Mouse (Mus musculus): ENCODE measurements around the gene Dlk2.

Dlk2 gene

GRCm38 (mm10) chr17:46273803-46274236 lies 23.4 kb upstream of the Dlk2 start:
- DNase-seq (ENCODE audit: inconsistent ontology term): peak; percentile 95

DNA sequence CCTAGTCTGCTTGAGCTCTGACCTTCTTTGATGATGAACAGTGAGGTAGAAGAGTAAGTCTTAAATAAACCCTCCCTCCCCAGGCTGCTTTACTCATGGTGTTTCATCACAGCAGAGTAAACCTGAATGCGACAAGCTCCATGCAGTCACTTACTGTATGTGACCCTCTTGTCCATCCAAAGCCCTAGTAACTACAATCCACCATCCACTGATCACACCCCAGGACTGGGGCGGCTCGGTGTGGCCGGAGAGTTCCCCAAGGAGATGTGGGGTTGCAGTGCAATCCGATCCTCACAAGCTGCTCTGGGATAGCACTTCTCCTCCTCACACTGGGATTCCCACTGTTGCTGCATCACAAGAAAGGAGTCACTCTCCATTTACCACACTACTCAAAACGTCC lies 22.8 kb upstream of the Dlk2 start:
- no peak for DNase-seq (ENCODE audit: inconsistent ontology term)

GRCm38 (mm10) chr17:46275034-46275433 lies 22.2 kb upstream of the Dlk2 start:
- no peak for DNase-seq (ENCODE audit: inconsistent ontology term)

- DNase-seq (ENCODE audit: inconsistent ontology term): no peak
These were observed 21.7 kb upstream of the Dlk2 start for GRCm38 (mm10) chr17:46275506-46275905.

DNA sequence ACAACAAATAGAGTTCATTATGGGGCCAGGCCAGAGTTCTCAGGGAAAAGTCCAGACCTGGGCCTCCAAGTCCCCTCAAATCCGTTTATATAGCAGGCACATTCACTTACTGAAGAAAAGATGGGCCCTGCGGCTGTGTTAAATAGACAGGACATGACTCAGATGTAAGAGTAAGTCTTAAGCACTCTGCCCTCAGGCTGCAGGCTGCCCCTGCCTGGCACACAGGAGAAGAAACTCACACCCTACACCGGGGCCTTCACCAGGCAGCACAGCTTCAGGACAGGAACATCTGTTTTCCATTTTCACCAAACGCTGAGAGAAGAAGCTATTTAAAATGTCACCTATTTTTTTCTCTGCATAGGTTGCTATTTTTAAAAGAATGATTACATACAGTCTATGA lies 19.6 kb upstream of the Dlk2 start:
- DNase-seq (ENCODE audit: inconsistent ontology term): no peak

GRCm38 (mm10) chr17:46278011-46278765 lies 19.0 kb upstream of the Dlk2 start:
- DNase-seq (ENCODE audit: inconsistent ontology term): no peak

GRCm38 (mm10) chr17:46282483-46283123 lies 14.6 kb upstream of the Dlk2 start, which contains the start of gene Tjap1:
Gene Tjap1 (minus strand): TSS chr17:46283026.
- DNase-seq (ENCODE audit: inconsistent ontology term): peak; percentile 96

DNA sequence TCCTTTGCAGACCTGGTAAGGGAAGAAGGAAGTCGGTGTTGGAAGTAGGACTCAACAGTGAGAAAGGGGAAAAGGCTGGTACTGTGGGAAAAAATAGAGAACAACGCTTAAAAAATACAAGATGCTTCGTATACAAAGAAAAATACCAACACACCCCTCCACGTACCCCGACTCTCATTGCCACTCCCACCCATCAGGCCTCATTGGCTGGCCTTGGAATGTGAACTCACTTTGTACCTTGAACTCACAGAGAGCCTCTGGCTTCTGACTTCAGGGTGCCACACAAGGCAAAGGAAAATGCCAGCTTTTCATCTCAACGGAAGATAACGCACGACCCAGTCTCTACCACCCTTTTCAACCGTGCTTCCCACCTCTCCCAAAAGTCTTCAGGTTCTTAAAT lies 14.1 kb upstream of the Dlk2 start:
- no peak for DNase-seq (ENCODE audit: inconsistent ontology term)

GRCm38 (mm10) chr17:46283911-46284310 lies 13.3 kb upstream of the Dlk2 start:
- no peak for DNase-seq (ENCODE audit: inconsistent ontology term)

- no peak for DNase-seq (ENCODE audit: inconsistent ontology term)
These were observed 12.6 kb upstream of the Dlk2 start for GRCm38 (mm10) chr17:46284653-46285052.

DNA sequence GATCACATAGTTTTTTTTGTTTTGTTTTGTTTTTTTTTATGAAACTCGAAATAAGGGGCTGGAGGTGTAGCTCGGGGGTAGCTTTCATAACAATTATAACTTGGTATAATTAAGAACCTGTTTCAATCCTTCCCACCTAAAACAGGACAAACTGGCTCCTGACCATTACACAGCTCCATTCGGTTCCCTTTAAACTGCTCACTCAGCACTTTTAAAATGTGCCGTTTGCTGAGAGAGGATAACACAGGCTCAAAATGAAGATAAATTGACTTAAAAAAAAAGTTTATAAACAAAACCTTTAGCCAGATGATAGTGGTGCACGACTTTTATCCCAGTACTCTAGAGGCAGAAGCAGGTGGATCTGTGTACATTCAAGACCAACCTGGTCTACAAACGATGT lies 11.8 kb upstream of the Dlk2 start:
- no peak for DNase-seq (ENCODE audit: inconsistent ontology term)

GRCm38 (mm10) chr17:46287678-46288095 lies 9.5 kb upstream of the Dlk2 start:
- DNase-seq (ENCODE audit: inconsistent ontology term): no peak

DNA sequence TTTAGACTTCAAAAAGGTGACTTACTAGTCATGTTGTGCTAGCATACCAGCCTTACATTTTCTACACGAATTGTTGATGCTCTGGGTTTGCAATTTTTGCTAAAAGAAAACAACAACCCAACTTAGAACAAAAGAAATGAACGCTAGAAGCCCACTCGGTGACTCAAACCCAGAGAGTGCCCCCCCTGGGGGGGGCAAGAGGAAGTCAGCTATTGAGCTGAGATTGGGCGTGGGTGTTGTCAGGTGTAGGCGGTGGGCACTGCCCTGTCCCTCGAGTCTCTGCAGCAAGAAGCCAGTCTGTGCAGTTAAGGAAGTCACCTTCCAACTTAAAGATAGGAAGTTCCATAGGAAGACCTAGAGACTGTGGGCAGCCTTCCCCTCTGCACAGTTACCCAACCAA lies 620 bp upstream of the Dlk2 start:
- DNase-seq (ENCODE audit: inconsistent ontology term): no peak

GRCm38 (mm10) chr17:46297028-46297363 lies 225 bp upstream of the Dlk2 start:
- no peak for DNase-seq (ENCODE audit: inconsistent ontology term)

DNA sequence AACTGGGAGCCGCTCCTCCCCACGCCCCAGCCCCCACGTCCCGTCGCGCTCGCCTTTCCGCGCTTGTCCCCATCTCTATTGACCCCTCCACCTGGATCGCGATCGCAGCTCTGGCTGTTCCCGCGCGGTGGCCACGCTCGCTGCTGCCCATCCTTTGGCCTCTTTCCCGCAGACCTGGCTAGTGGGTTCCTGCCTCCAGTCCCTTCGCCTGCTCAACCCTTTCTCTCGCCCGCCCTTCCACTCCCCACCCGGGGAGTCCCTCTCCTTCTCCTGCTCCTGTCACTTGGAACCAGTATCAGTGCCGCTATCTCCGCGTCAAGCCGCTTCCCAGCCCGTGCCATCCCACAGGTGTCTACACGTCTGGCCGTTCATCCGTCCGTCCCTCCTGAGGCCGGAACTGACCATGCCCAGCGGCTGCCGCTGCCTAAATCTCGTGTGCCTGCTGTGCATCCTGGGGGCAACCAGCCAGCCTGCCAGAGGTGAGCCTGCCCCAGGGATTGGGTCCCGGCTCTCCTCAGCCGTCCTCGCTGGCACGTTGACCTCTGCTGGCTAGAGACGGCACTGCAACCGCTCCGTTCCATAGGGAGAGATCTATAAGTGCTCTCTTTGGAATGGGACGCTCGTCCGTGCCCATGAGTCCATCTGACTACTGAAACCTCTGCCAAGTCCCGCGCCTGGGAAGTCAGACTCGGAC lies 1.1 kb downstream of the Dlk2 start:
- DNase-seq (ENCODE audit: inconsistent ontology term): peak; percentile 81

DNA sequence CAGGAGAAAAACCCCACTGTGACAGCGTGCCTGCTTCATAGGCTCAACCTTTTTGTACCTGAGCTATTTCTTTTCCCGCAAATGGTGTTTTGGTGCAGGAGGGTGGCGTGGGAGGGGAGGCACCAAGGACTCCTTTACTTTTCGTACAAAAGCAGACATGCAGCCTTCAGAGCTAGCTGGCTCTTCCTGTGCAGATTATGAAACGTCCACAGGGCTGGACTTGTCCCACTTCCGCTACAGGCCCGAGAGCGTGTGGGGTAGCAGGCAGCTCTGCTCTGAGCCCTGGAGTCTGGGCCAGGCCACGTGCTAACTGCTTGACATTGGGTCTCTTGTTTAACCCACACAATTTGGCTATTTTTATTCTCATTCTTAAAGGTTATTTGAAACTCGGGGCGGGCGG lies 4.7 kb downstream of the Dlk2 start:
- DNase-seq (ENCODE audit: inconsistent ontology term): no peak

- no peak for DNase-seq (ENCODE audit: inconsistent ontology term)
These were observed 7.0 kb downstream of the Dlk2 start for GRCm38 (mm10) chr17:46304184-46304583.

GRCm38 (mm10) chr17:46306956-46307355 lies 9.7 kb downstream of the Dlk2 start:
- DNase-seq (ENCODE audit: inconsistent ontology term): no peak

DNA sequence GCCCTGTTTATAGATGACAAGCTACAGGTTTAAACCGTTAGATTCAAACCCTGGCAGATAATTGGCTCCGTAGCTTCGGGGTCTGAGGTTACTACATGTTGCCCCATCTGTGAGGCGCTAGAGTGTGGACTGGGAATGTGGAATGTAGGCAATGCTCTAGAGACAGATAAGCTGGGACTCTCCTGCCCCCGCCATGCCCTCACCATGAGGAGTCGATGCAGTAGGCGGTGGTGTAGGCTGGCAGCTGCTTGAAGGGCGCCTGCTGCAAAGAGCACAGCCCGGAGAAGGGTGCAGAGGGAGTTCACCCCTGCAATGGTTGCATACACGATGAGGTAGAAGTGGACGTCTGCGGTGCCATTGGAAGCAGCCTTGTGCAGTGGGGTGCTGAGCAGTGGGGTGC lies 12.6 kb downstream of the Dlk2 start:
- no peak for DNase-seq (ENCODE audit: inconsistent ontology term)

DNA sequence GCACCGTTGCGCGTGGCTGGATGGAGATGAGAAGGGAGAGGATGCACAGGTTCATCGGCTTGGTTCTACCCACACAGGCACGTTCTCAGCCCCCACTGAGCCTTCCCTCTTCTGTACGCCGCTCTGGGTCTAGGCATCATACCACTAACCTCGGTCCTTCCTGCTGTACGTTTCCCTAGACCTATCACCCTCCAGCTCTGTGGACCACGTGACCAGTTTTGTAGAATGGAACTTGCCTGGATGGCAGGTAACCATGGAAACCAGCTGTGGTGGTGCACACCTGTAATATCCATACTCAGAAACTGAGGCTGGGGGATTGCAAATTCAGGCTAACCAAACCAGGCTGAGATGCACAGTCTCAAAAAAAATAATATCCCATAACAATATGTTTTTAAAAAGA lies 13.3 kb downstream of the Dlk2 start:
- no peak for DNase-seq (ENCODE audit: inconsistent ontology term)

DNA sequence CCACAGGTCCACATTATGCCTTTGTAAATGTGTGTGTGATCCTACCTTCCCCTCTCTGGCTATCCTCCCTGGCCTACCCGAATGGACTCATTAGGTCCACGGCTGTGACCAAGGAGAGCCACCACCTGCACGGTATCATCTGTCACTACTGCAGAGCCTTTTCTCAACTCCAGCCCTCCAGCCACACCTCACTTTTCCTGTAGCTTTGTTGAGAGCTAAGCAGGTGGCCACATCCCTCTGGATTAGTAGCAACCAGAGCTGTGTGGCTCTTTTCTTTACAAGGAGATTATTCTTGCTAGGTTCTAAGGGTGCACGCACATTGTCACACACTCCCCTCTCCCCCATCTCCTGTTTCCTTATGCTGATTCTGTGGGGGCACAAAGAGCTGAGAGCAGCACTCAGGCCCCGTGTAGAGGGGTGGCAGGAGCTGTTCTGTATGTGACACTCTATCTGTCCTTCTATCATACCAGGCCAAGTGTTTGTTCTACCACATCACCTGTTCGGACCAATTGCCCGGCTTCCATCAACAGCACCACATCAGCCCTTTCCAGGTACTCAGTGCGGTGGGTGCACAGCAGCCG lies 16.0 kb downstream of the Dlk2 start:
- no peak for DNase-seq (ENCODE audit: inconsistent ontology term)

GRCm38 (mm10) chr17:46315813-46316212 lies 18.6 kb downstream of the Dlk2 start:
- DNase-seq (ENCODE audit: inconsistent ontology term): no peak

- DNase-seq (ENCODE audit: inconsistent ontology term): no peak
These were observed 23.3 kb downstream of the Dlk2 start for GRCm38 (mm10) chr17:46320492-46320891.

Measured in Muller cell, postnatal 12 days (primary cell).